ENCODE assay signal across 28 mouse cellular contexts in genomic region chr11:36056525-36056924, GRCm38 (mm10).
DNase-seq lines count a peak whose midpoint lies in the region; ATAC-seq and TF ChIP-seq lines count a peak whose summit lies in the region.
"Had no signal": no experiment of that assay in that cellular context is flagged by ENCODE, and none has a peak within 500 bp of the region (broad histone marks: within the 10 kb centered on the region; RNA-seq: fewer than 3 reads in every experiment).

No protein-coding gene starts in this region.

- peaks cover 4% of the 10 kb centered on the region; the same call in 1 of the 2 replicates for H3K4me1 ChIP-seq in heart, embryonic 11.5 days (ENCODE audit: control insufficient read depth, insufficient read depth, low read length)
- no peaks in the 10 kb centered on the region for H3K4me1 ChIP-seq in lung, embryonic 15.5 days
- H3K4me1 ChIP-seq in heart, embryonic 14.5 days (ENCODE audit: control insufficient read depth in 2 of 2, insufficient read depth in 2 of 2, low read length in 2 of 2), result peaks cover 6% of the 10 kb centered on the region in 2 experiments
- peaks cover 5% of the 10 kb centered on the region; the same call in 1 of the 2 replicates for H3K4me1 ChIP-seq in heart, postnatal 0 days (ENCODE audit: control insufficient read depth, insufficient read depth)
- H3K4me1 ChIP-seq: limb, embryonic 12.5 days; liver, embryonic 15.5 days; stomach, embryonic 15.5 days had no signal

- TF ChIP-seq CTCF in heart, postnatal 0 days (IDR thresholded peaks at IDR 0.05; ENCODE audit: low read depth), result no peak

- no peak for TF ChIP-seq EP300 in heart, postnatal 0 days (IDR thresholded peaks at IDR 0.05; ENCODE audit: low read depth)

- WGBS in heart, embryonic 11.5 days (ENCODE audit: insufficient replicate concordance), result 28% methylated on average over 11 of the region's 11 CpGs
- WGBS in lung, embryonic 15.5 days, result 51% methylated on average over 11 of the region's 11 CpGs
- WGBS in heart, embryonic 14.5 days, result 16% methylated on average over 11 of the region's 11 CpGs
- WGBS in heart, postnatal 0 days, result 15% methylated on average over 11 of the region's 11 CpGs

- peaks cover 12% of the 10 kb centered on the region; the same call in 1 of the 2 replicates for H3K27me3 ChIP-seq in heart, embryonic 11.5 days (ENCODE audit: control insufficient read depth, insufficient read depth, low read length)
- peaks cover 14% of the 10 kb centered on the region for H3K27me3 ChIP-seq in lung, embryonic 15.5 days
- peaks cover 24% of the 10 kb centered on the region; the same call in 1 of the 2 replicates for H3K27me3 ChIP-seq in heart, embryonic 14.5 days (ENCODE audit: control insufficient read depth, insufficient read depth, low read length)
- no peaks in the 10 kb centered on the region for H3K27me3 ChIP-seq in heart, postnatal 0 days (ENCODE audit: control insufficient read depth, insufficient read depth, low read length)
- H3K27me3 ChIP-seq: liver, embryonic 15.5 days; neural tube, embryonic 12.5 days; stomach, embryonic 15.5 days had no signal

- no peak overlapping the region for H3K4me3 ChIP-seq in heart, embryonic 11.5 days (ENCODE audit: low read depth, low read length)
- H3K4me3 ChIP-seq in lung, embryonic 15.5 days, result no peak overlapping the region
- no peak overlapping the region for H3K4me3 ChIP-seq in heart, embryonic 14.5 days (ENCODE audit: control insufficient read depth in 1 of 2, insufficient read depth in 1 of 2, low read depth in 1 of 2, low read length in 2 of 2)
- no peak overlapping the region for H3K4me3 ChIP-seq in heart, postnatal 0 days (ENCODE audit: low read depth, low read length)
- H3K4me3 ChIP-seq: erythroblast, embryonic 14.5 days; limb, embryonic 12.5 days; liver, embryonic 15.5 days; myocyte; neural tube, embryonic 12.5 days; stomach, embryonic 15.5 days had no signal

- H3K27ac ChIP-seq in heart, embryonic 11.5 days (ENCODE audit: low read depth, low read length), result no peak overlapping the region
- H3K27ac ChIP-seq in lung, embryonic 15.5 days, result no peak overlapping the region
- no peak overlapping the region for H3K27ac ChIP-seq in heart, embryonic 14.5 days (replicated peaks in 1 of 2; ENCODE audit: control insufficient read depth in 1 of 2, insufficient read depth in 1 of 2, low read depth in 2 of 2, low read length in 2 of 2)
- no peak overlapping the region for H3K27ac ChIP-seq in heart, postnatal 0 days (ENCODE audit: low read depth)
- H3K27ac ChIP-seq: hindbrain, embryonic 14.5 days; limb, embryonic 12.5 days; liver, embryonic 15.5 days; neural tube, embryonic 12.5 days; stomach, embryonic 15.5 days had no signal

- H3K9ac ChIP-seq in heart, embryonic 11.5 days (ENCODE audit: low read depth, low read length), result no peak overlapping the region
- H3K9ac ChIP-seq in lung, embryonic 15.5 days, result no peak overlapping the region
- no peak overlapping the region for H3K9ac ChIP-seq in heart, embryonic 14.5 days (ENCODE audit: low read length)
- no peak overlapping the region for H3K9ac ChIP-seq in heart, postnatal 0 days (replicated peaks; ENCODE audit: low read depth, low read length)
- H3K9ac ChIP-seq: hindbrain, embryonic 14.5 days; limb, embryonic 12.5 days; liver, embryonic 15.5 days; neural tube, embryonic 12.5 days; stomach, embryonic 15.5 days had no signal

- H3K36me3 ChIP-seq in heart, embryonic 11.5 days (ENCODE audit: control insufficient read depth, insufficient read depth, low read length), result no peaks in the 10 kb centered on the region
- no peaks in the 10 kb centered on the region for H3K36me3 ChIP-seq in lung, embryonic 15.5 days
- no peaks in the 10 kb centered on the region for H3K36me3 ChIP-seq in heart, embryonic 14.5 days (ENCODE audit: control insufficient read depth, insufficient read depth, low read length)
- H3K36me3 ChIP-seq in heart, postnatal 0 days (replicated peaks; ENCODE audit: control insufficient read depth, insufficient read depth, low read length), result no peaks in the 10 kb centered on the region
- H3K36me3 ChIP-seq: limb, embryonic 12.5 days; liver, embryonic 15.5 days; neural tube, embryonic 12.5 days; stomach, embryonic 15.5 days had no signal

- DNase-seq in heart, adult 11 months, result no peak
- no peak for DNase-seq in lung, postnatal 10 days
- peak; percentile 42 for DNase-seq in heart, postnatal 0 days (ENCODE audit: low spot score)
- no peak for DNase-seq in gastrocnemius, postnatal 14 days
- no peak for DNase-seq in retina, embryonic 14.5 days (ENCODE audit: low spot score)
- DNase-seq: adrenal gland, postnatal 25 days; cerebellum, adult 18-20 months; cerebellum, postnatal 10 days; gastrocnemius, postnatal 10 days; kidney, adult 9 months; kidney, postnatal 10 days; lung, postnatal 14 days; retina, postnatal 1 day; right cerebral cortex, postnatal 14 days had no signal

- H3K9me3 ChIP-seq in heart, embryonic 11.5 days (replicated peaks; ENCODE audit: control insufficient read depth, low read length), result no peaks in the 10 kb centered on the region
- H3K9me3 ChIP-seq in lung, embryonic 15.5 days, result no peaks in the 10 kb centered on the region
- H3K9me3 ChIP-seq in heart, embryonic 14.5 days (ENCODE audit: control insufficient read depth, low read length), result no peaks in the 10 kb centered on the region
- no peaks in the 10 kb centered on the region for H3K9me3 ChIP-seq in heart, postnatal 0 days (replicated peaks; ENCODE audit: control insufficient read depth, low read length)
- H3K9me3 ChIP-seq: limb, embryonic 12.5 days; liver, embryonic 15.5 days; neural tube, embryonic 12.5 days; stomach, embryonic 15.5 days had no signal

- H3K4me2 ChIP-seq in heart, embryonic 11.5 days, result peak overlapping the region; percentile 36
- H3K4me2 ChIP-seq in lung, embryonic 15.5 days, result no peak overlapping the region
- peak overlapping the region; percentile 54 for H3K4me2 ChIP-seq in heart, embryonic 14.5 days (ENCODE audit: low read length)
- peak overlapping the region; percentile 41 for H3K4me2 ChIP-seq in heart, postnatal 0 days (ENCODE audit: low read depth, low read length)
- H3K4me2 ChIP-seq: hindbrain, embryonic 14.5 days; limb, embryonic 12.5 days; liver, embryonic 15.5 days; midbrain, embryonic 11.5 days; neural tube, embryonic 12.5 days; stomach, embryonic 15.5 days had no signal

- intact Hi-C loops in gastrocnemius, postnatal 14 days (cut with DNase I; ENCODE audit: low total_unique reads), result no loop called here

- ATAC-seq in heart, embryonic 11.5 days (replicated peaks; ENCODE audit: insufficient number of reproducible peaks, low FRiP score, low TSS enrichment), result 0 out of 2 replicates have a peak, but pooled peaks have one; percentile 39
- 0 out of 2 replicates have a peak, but pooled peaks have one; percentile 19 for ATAC-seq in lung, embryonic 15.5 days (ENCODE audit: borderline replicate concordance, extremely low read depth, low FRiP score, low TSS enrichment)
- peak; percentile 68; the same call in 1 of the 2 replicates for ATAC-seq in heart, embryonic 14.5 days (ENCODE audit: insufficient number of reproducible peaks, insufficient read depth, low FRiP score, low read depth)
- peak; percentile 63; the same call in 1 of the 2 replicates for ATAC-seq in heart, postnatal 0 days (ENCODE audit: insufficient read depth, low read depth)
- ATAC-seq: CD4-positive, CD25-positive, alpha-beta regulatory T cell, adult 4 months; intestine, postnatal 0 days; midbrain, embryonic 16.5 days had no signal
